Mouse (Mus musculus): ENCODE measurements at regions not wholly inside any gene's neighbourhood (a gene's known extent, or its start where the extent isn't known, plus 50 kb on each side); places are given as distances from the start of the nearest gene placed in this dataset.
"Not testable (repeated sequence)": the region's sequence is repeated elsewhere in the genome, so short reads cannot be mapped to it uniquely, and the experiment has no call there.

- 43% methylated on average over 2 of the region's 2 CpGs for WGBS
- Histone ChIP-seq H3K9me3 (no peaks in the 10 kb centered on the region), H3K4me3 (no peak overlapping the region), H3K27me3 (ENCODE audit: insufficient read depth, poor library complexity, severe bottlenecking) (no peaks in the 10 kb centered on the region), H3K27ac (no peak overlapping the region), H3K36me3 (no peaks in the 10 kb centered on the region), H3K4me1 (replicated peaks) (peaks cover 20% of the 10 kb centered on the region; the same call in 1 of the 2 replicates)
- DNase-seq (ENCODE audit: low spot score) = no peak
Measured at GRCm38 (mm10) chr15:96078580-96078979, 208.7 kb upstream of the Arid2 start.

GRCm38 (mm10) chr15:96089676-96090075 is 197.6 kb upstream of the Arid2 start:
- no peak for DNase-seq (ENCODE audit: low spot score)

GRCm38 (mm10) chr15:96096438-96096837 is 190.9 kb upstream of the Arid2 start:
- 90% methylated on average over 3 of the region's 3 CpGs for WGBS
- Histone ChIP-seq H3K27me3 (ENCODE audit: insufficient read depth, poor library complexity, severe bottlenecking) (no peaks in the 10 kb centered on the region), H3K4me1 (replicated peaks) (no peaks in the 10 kb centered on the region), H3K27ac (no peak overlapping the region), H3K36me3 (no peaks in the 10 kb centered on the region), H3K4me3 (no peak overlapping the region), H3K9me3 (no peaks in the 10 kb centered on the region)
- DNase-seq (ENCODE audit: low spot score) = no peak

More at GRCm38 (mm10) chr15:96089676-96090075, 197.6 kb upstream of the Arid2 start:
- WGBS = 95% methylated on average over 9 of the region's 9 CpGs
- no peaks in the 10 kb centered on the region for H3K9me3 ChIP-seq
- H3K36me3 ChIP-seq = no peaks in the 10 kb centered on the region
- no peaks in the 10 kb centered on the region for H3K4me1 ChIP-seq (replicated peaks)
- no peak overlapping the region for H3K4me3 ChIP-seq
- no peaks in the 10 kb centered on the region for H3K27me3 ChIP-seq (ENCODE audit: insufficient read depth, poor library complexity, severe bottlenecking)
- no peak overlapping the region for H3K27ac ChIP-seq

GRCm38 (mm10) chr15:96098821-96099220 is 188.5 kb upstream of the Arid2 start:
- Histone ChIP-seq H3K9me3 (no peaks in the 10 kb centered on the region), H3K27me3 (ENCODE audit: insufficient read depth, poor library complexity, severe bottlenecking) (no peaks in the 10 kb centered on the region), H3K27ac (no peak overlapping the region), H3K4me1 (replicated peaks) (peaks cover 2% of the 10 kb centered on the region; the same call in 1 of the 2 replicates), H3K4me3 (no peak overlapping the region), H3K36me3 (no peaks in the 10 kb centered on the region)
- no peak for DNase-seq (ENCODE audit: low spot score)
- 76% methylated on average over 5 of the region's 5 CpGs for WGBS

GRCm38 (mm10) chr15:96099844-96100640 is 187.3 kb upstream of the Arid2 start:
- WGBS = 85% methylated on average over 13 of the region's 13 CpGs
- H3K27ac ChIP-seq, H3K9me3 ChIP-seq: not testable (repeated sequence)

DNA sequence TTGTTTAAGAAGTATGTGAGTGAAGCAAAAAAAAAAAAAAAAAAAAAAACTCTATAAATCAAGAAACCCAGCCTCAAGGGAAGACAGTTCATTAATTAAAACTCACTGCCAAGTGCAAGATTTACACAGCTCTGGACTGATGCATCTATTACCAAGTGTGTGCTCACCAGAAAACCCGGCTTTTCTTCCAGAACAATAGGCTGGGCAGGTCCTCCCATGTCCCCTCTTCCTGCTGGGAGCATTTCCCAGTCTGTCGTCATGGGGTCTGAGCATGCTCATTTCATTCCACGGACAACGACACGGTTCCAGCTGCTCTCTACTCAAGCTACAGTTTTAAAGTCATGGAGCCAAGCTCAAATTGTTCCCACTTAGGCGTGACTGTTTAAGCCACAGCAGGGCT is 183.6 kb upstream of the Arid2 start:
- H3K4me3 ChIP-seq = no peak overlapping the region
- no peaks in the 10 kb centered on the region for H3K9me3 ChIP-seq
- 50% methylated on average over 6 of the region's 6 CpGs for WGBS
- DNase-seq (ENCODE audit: low spot score) = peak; percentile 6
- peaks cover 4% of the 10 kb centered on the region; the same call in 1 of the 2 replicates for H3K4me1 ChIP-seq (replicated peaks)
- H3K36me3 ChIP-seq = no peaks in the 10 kb centered on the region
- H3K27me3 ChIP-seq (ENCODE audit: insufficient read depth, poor library complexity, severe bottlenecking) = no peaks in the 10 kb centered on the region
- no peak overlapping the region for H3K27ac ChIP-seq

More at GRCm38 (mm10) chr15:96099844-96100640, 187.3 kb upstream of the Arid2 start:
- not testable (repeated sequence) for H3K36me3 ChIP-seq; H3K4me1 ChIP-seq (replicated peaks); H3K4me3 ChIP-seq; DNase-seq (ENCODE audit: low spot score); H3K27me3 ChIP-seq (ENCODE audit: insufficient read depth, poor library complexity, severe bottlenecking)

GRCm38 (mm10) chr15:96107503-96107902 is 179.8 kb upstream of the Arid2 start:
- Histone ChIP-seq H3K4me3 (no peak overlapping the region), H3K9me3 (no peaks in the 10 kb centered on the region), H3K36me3 (no peaks in the 10 kb centered on the region), H3K27ac (no peak overlapping the region), H3K27me3 (ENCODE audit: insufficient read depth, poor library complexity, severe bottlenecking) (no peaks in the 10 kb centered on the region), H3K4me1 (replicated peaks) (peaks cover 4% of the 10 kb centered on the region; the same call in 1 of the 2 replicates)
- WGBS = 71% methylated on average over 4 of the region's 4 CpGs
- no peak for DNase-seq (ENCODE audit: low spot score)

GRCm38 (mm10) chr15:96113091-96113490 is 174.2 kb upstream of the Arid2 start:
- H3K9me3 ChIP-seq = no peaks in the 10 kb centered on the region
- no peak overlapping the region for H3K4me3 ChIP-seq
- no peaks in the 10 kb centered on the region for H3K4me1 ChIP-seq (replicated peaks)
- no peak for DNase-seq (ENCODE audit: low spot score)
- no peak overlapping the region for H3K27ac ChIP-seq
- WGBS = 92% methylated on average over 13 of the region's 13 CpGs
- H3K36me3 ChIP-seq = no peaks in the 10 kb centered on the region
- no peaks in the 10 kb centered on the region; the same call in 1 of the 2 replicates for H3K27me3 ChIP-seq (ENCODE audit: insufficient read depth, poor library complexity, severe bottlenecking)

DNA sequence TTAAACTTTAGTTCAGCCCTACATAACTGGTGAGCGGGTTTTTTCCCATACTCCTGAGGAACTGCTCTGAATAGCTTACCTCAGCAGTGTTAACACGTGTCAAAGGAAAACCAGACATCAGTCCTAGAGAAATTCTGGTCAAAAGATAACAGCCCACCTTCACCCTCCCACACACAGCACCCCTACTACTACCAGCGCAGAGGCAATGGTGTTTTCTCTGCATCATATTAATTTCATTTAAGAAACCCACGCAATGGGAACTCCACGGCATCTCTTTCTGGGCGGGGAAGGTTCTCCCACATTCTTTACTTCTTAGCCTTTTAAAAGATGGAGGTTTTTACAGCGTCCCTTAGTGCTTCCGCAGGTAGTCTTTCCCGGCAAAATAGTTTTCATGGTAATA is 172.7 kb upstream of the Arid2 start:
- H3K9me3 ChIP-seq = no peaks in the 10 kb centered on the region
- DNase-seq (ENCODE audit: low spot score) = no peak
- H3K36me3 ChIP-seq = no peaks in the 10 kb centered on the region
- no peaks in the 10 kb centered on the region; the same call in 1 of the 2 replicates for H3K27me3 ChIP-seq (ENCODE audit: insufficient read depth, poor library complexity, severe bottlenecking)
- no peaks in the 10 kb centered on the region for H3K4me1 ChIP-seq (replicated peaks)
- no peak overlapping the region for H3K27ac ChIP-seq
- H3K4me3 ChIP-seq = no peak overlapping the region
- WGBS = 78% methylated on average over 9 of the region's 9 CpGs

GRCm38 (mm10) chr15:96115196-96115595 is 172.1 kb upstream of the Arid2 start:
- DNase-seq (ENCODE audit: low spot score) = no peak
- H3K36me3 ChIP-seq = no peaks in the 10 kb centered on the region
- WGBS = 51% methylated on average over 10 of the region's 10 CpGs
- no peaks in the 10 kb centered on the region; the same call in 1 of the 2 replicates for H3K27me3 ChIP-seq (ENCODE audit: insufficient read depth, poor library complexity, severe bottlenecking)
- no peak overlapping the region for H3K4me3 ChIP-seq
- H3K27ac ChIP-seq = no peak overlapping the region
- H3K9me3 ChIP-seq = no peaks in the 10 kb centered on the region
- H3K4me1 ChIP-seq (replicated peaks) = no peaks in the 10 kb centered on the region

DNA sequence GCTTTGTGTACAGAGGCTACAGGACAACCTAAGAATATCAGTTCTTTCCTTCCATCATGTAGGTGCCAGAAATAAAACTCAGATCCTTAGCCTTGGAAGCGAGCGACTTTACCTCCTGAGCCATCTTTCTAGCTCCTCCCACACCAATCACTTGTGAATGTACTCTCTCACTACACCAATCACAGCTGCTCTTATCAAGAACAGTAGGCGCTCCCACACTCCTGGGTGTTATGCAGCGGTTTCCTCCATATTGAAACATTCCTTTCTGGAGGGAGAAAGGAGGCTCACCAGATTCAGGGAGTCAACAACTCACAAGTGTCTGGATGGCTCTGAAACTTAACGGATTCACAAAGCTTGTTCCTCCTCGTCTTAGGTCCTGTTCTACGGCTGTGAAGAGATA is 168.1 kb upstream of the Arid2 start:
- Histone ChIP-seq H3K4me3 (no peak overlapping the region), H3K9me3 (no peaks in the 10 kb centered on the region), H3K27ac (no peak overlapping the region), H3K27me3 (ENCODE audit: insufficient read depth, poor library complexity, severe bottlenecking) (no peaks in the 10 kb centered on the region; the same call in 1 of the 2 replicates), H3K36me3 (no peaks in the 10 kb centered on the region), H3K4me1 (replicated peaks) (0 out of 2 replicates have a peak, but pooled peaks cover 3% of the 10 kb centered on the region)
- WGBS = 94% methylated on average over 7 of the region's 7 CpGs
- no peak for DNase-seq (ENCODE audit: low spot score)

DNA sequence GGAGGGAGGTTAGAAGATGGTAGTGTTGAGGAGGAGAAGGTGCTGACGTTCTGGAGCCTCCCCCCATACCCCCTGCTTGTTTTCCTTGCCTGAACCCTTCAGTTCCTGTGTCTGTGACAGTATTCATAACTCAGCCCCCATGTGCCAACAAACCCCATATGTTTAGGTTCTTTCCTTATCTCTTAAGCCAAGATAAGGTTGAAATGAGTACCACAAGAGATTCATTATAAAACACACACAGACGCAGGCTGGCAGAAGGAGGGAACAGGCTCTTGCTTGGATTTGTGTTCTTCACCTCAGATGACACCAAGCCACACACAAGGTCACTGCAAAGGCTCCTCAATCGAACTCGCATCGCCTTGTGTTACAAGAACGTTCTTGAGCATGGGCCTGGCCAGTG is 162.9 kb upstream of the Arid2 start:
- H3K4me1 ChIP-seq (replicated peaks) = 0 out of 2 replicates have a peak, but pooled peaks cover 3% of the 10 kb centered on the region
- H3K9me3 ChIP-seq = no peaks in the 10 kb centered on the region
- WGBS = 87% methylated on average over 6 of the region's 6 CpGs
- H3K27ac ChIP-seq = no peak overlapping the region
- no peaks in the 10 kb centered on the region for H3K36me3 ChIP-seq
- H3K4me3 ChIP-seq = no peak overlapping the region
- no peaks in the 10 kb centered on the region for H3K27me3 ChIP-seq (ENCODE audit: insufficient read depth, poor library complexity, severe bottlenecking)
- no peak for DNase-seq (ENCODE audit: low spot score)

- DNase-seq (ENCODE audit: low spot score) = no peak
- WGBS = 82% methylated on average over 4 of the region's 4 CpGs
- Histone ChIP-seq H3K36me3 (no peaks in the 10 kb centered on the region), H3K27ac (no peak overlapping the region), H3K9me3 (no peaks in the 10 kb centered on the region), H3K27me3 (ENCODE audit: insufficient read depth, poor library complexity, severe bottlenecking) (no peaks in the 10 kb centered on the region), H3K4me3 (no peak overlapping the region), H3K4me1 (replicated peaks) (peaks cover 3% of the 10 kb centered on the region)
Measured at GRCm38 (mm10) chr15:96129699-96130098, 157.6 kb upstream of the Arid2 start.
